Mouse (Mus musculus) lung, postnatal 0 days (tissue): Measurements from ENCODE around the gene Polr2e.
A peak's percentile ranks its signal among the peaks of the same experiment; 100 is the strongest.

Experiments
- CTCF ChIP-seq: IDR thresholded peaks from 2 replicates; pipeline ENCODE4 v1.5.1; 2016; ENCODE audit warnings: antibody characterized with exemption, mild to moderate bottlenecking
- EP300 ChIP-seq: IDR thresholded peaks from 2 replicates; pipeline ENCODE4 v1.6.1; 2016; ENCODE audit warnings: antibody characterized with exemption, mild to moderate bottlenecking, control low read depth

DNA sequence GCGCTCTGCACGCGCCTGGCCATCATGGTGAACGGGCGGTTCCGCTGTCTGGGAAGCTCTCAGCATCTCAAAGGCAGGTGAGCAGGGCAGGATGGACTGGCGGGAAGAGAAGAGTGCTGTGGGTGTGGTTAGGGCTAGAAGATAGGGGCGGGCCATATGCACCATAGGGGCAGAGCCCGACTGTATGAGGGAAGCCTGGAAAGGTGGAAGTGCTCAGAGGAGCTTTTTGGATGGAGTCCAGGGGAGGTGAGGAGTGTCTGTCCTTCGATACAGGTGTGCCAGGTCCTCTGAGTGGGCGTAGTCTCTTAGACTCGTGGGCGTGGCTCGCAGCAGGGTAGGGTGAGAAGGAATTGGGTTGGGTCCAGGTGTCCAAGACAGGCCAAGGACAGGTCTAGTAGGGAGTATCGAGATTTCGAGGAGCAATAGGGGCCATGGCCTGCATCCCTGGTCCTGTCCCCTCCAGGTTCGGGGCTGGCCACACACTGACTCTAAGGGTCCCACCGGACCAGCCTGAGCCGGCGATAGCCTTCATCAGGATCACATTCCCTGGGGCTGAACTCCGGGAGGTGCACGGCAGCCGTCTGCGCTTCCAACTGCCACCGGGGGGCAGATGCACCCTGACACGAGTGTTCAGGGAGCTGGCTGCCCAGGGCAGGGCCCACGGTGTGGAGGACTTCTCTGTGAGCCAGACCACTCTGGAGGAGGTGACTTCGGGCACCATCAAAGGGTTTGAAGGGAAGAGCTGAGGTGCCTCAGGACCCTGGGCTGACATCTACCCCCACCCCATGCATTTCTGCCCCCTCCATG lies 24.9 kb downstream of the Polr2e start:
- TF ChIP-seq CTCF, result peak; percentile 56
- TF ChIP-seq EP300, result no peak
